Mouse (Mus musculus) bone marrow macrophage, adult 2 months (primary cell): ENCODE results near the gene Cks1b.

ENCODE experiments used
- CTCF ChIP-seq: IDR thresholded peaks from 2 replicates; pipeline ENCODE4 v1.5.1; 2012; ENCODE audit warnings: low read depth, mild to moderate bottlenecking, low read length, moderate library complexity
- POLR2A ChIP-seq: IDR thresholded peaks from 2 replicates; pipeline ENCODE4 v1.6.1; 2012; ENCODE audit warnings: mild to moderate bottlenecking, low read depth, low read length, borderline replicate concordance

DNA sequence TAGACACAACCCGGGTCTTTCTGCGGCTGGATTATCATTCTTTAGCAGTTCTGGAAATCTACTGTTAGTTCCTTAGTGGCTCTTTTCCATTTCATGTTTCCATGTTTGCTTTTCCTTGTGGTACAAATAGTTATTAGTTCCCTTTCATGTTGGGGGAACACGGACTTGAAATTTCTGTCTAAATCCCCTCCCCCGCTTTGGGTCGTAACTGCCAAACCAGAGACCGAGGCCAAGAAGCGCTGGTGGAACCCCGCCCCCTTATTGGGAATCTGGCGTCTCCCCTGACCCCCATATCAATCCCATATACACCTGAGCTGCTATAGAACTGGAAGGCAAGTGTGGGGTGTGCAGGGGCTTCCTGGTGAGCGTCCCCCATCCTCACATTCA, 22.8 kb downstream of the Cks1b start:
- TF ChIP-seq CTCF (no peak), POLR2A (no peak)
